Mouse (Mus musculus): Measurements from ENCODE around the gene Timp4. TPM values are rescaled to one million over a fixed set of nuclear protein-coding genes. Genes with fewer than 3 reads are reported as not detected.

The Timp4 gene
- polyA plus RNA-seq, 1 experiment from 2014 or later: 0.36 TPM

- H3K36me3 ChIP-seq (ENCODE audit: insufficient read depth, low read length): no peaks in the 10 kb centered on the region
- ATAC-seq (replicated peaks; ENCODE audit: low FRiP score, low read depth) (no peak), DNase-seq (ENCODE audit: low spot score) (peak; percentile 14)
- no peaks in the 10 kb centered on the region for H3K27me3 ChIP-seq (ENCODE audit: insufficient read depth, low read length)
- H3K4me1 ChIP-seq (replicated peaks; ENCODE audit: insufficient read depth, low read length): peaks cover 5% of the 10 kb centered on the region; the same call in 1 of the 2 replicates
- H3K9me3 ChIP-seq (replicated peaks; ENCODE audit: low read length): no peaks in the 10 kb centered on the region
- 54% methylated on average over 9 of the region's 9 CpGs for WGBS
- no peak overlapping the region for H3K4me2 ChIP-seq (ENCODE audit: low read length)
- H3K27ac ChIP-seq: no peak overlapping the region
- TF ChIP-seq CTCF (IDR thresholded peaks at IDR 0.05; ENCODE audit: low read depth): no peak
- no peak overlapping the region for H3K9ac ChIP-seq (ENCODE audit: low read depth, low read length)
- no peak overlapping the region for H3K4me3 ChIP-seq (replicated peaks; ENCODE audit: low read depth, low read length)
Measured at GRCm38 (mm10) chr6:115274705-115275104, 22.7 kb upstream of the Timp4 start.

GRCm38 (mm10) chr6:115273346-115273745 is 21.3 kb upstream of the Timp4 start:
- peak; percentile 44 for DNase-seq (ENCODE audit: low spot score)
- no peaks in the 10 kb centered on the region for H3K36me3 ChIP-seq (ENCODE audit: insufficient read depth, low read length)
- ATAC-seq (replicated peaks; ENCODE audit: low FRiP score, low read depth): no peak
- H3K4me3 ChIP-seq (replicated peaks; ENCODE audit: low read depth, low read length): no peak overlapping the region
- no peak for TF ChIP-seq CTCF (IDR thresholded peaks at IDR 0.05; ENCODE audit: low read depth)
- 49% methylated on average over 10 of the region's 10 CpGs for WGBS
- H3K9me3 ChIP-seq (replicated peaks; ENCODE audit: low read length): no peaks in the 10 kb centered on the region
- H3K27me3 ChIP-seq (ENCODE audit: insufficient read depth, low read length): no peaks in the 10 kb centered on the region
- no peak overlapping the region for H3K4me2 ChIP-seq (ENCODE audit: low read length)
- no peak overlapping the region for H3K27ac ChIP-seq
- no peak overlapping the region for H3K9ac ChIP-seq (ENCODE audit: low read depth, low read length)
- H3K4me1 ChIP-seq (replicated peaks; ENCODE audit: insufficient read depth, low read length): peaks cover 5% of the 10 kb centered on the region; the same call in 1 of the 2 replicates

DNA sequence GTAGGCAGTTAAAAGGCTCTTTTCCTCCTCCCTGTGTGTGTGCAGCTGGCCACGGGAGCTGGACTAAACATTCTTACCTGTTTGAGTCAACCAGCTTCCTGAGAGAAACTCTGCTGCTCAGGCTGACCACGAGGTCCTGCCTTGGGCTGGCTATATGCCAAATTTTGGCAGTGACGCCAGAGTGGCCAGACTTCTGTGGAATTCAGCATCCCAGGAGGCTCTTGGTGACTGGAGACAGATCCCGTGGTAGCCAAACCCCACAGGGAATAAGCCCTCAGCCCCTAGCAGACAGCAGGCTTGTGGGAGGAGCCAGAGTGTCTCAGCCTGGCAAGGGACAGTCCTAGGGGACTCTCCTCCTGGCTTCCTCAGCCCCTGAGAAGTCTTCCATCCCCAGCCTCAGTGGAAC is 19.9 kb upstream of the Timp4 start:
- no peaks in the 10 kb centered on the region for H3K27me3 ChIP-seq (ENCODE audit: insufficient read depth, low read length)
- H3K27ac ChIP-seq: no peak overlapping the region
- H3K4me3 ChIP-seq (replicated peaks; ENCODE audit: low read depth, low read length): no peak overlapping the region
- ATAC-seq (replicated peaks; ENCODE audit: low FRiP score, low read depth) (peak; percentile 59), DNase-seq (ENCODE audit: low spot score) (peak; percentile 62)
- TF ChIP-seq CTCF (IDR thresholded peaks at IDR 0.05; ENCODE audit: low read depth): no peak
- H3K9me3 ChIP-seq (replicated peaks; ENCODE audit: low read length): no peaks in the 10 kb centered on the region
- WGBS: 3% methylated on average over 4 of the region's 4 CpGs
- no peaks in the 10 kb centered on the region for H3K36me3 ChIP-seq (ENCODE audit: insufficient read depth, low read length)
- peaks cover 5% of the 10 kb centered on the region; the same call in 1 of the 2 replicates for H3K4me1 ChIP-seq (replicated peaks; ENCODE audit: insufficient read depth, low read length)
- no peak overlapping the region for H3K4me2 ChIP-seq (ENCODE audit: low read length)
- no peak overlapping the region for H3K9ac ChIP-seq (ENCODE audit: low read depth, low read length)

GRCm38 (mm10) chr6:115271326-115271725 is 19.3 kb upstream of the Timp4 start:
- H3K4me2 ChIP-seq (ENCODE audit: low read length): no peak overlapping the region
- no peaks in the 10 kb centered on the region for H3K36me3 ChIP-seq (ENCODE audit: insufficient read depth, low read length)
- no peak overlapping the region for H3K9ac ChIP-seq (ENCODE audit: low read depth, low read length)
- no peak for TF ChIP-seq CTCF (IDR thresholded peaks at IDR 0.05; ENCODE audit: low read depth)
- 71% methylated on average over 3 of the region's 3 CpGs for WGBS
- H3K27ac ChIP-seq: no peak overlapping the region
- DNase-seq (ENCODE audit: low spot score): no peak
- H3K4me3 ChIP-seq (replicated peaks; ENCODE audit: low read depth, low read length): no peak overlapping the region
- no peaks in the 10 kb centered on the region for H3K9me3 ChIP-seq (replicated peaks; ENCODE audit: low read length)
- no peak for ATAC-seq (replicated peaks; ENCODE audit: low FRiP score, low read depth)
- no peaks in the 10 kb centered on the region for H3K27me3 ChIP-seq (ENCODE audit: insufficient read depth, low read length)
- H3K4me1 ChIP-seq (replicated peaks; ENCODE audit: insufficient read depth, low read length): peaks cover 5% of the 10 kb centered on the region; the same call in 1 of the 2 replicates

DNA sequence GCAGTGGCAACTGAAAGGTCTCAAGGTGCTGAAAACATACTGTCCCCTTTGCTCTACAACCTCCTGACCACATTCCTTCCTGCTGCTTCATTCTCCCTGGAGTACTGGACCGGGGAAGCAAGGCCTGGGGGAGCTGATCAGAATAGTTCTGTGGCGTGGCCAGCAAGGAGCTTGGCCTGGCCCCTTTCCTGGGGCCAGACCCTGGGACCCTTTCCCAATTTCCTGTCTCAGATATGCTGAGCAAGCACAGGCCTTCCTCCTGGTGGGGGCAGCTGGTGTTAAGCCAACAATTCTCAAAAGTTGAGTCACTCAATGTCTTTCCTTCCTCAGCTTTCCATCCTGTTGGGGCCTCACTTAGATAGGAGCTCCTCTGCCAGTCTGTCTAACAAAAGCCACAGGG is 18.1 kb upstream of the Timp4 start:
- Histone ChIP-seq H3K4me3 (replicated peaks; ENCODE audit: low read depth, low read length) (no peak overlapping the region), H3K9ac (ENCODE audit: low read depth, low read length) (no peak overlapping the region), H3K4me1 (replicated peaks; ENCODE audit: insufficient read depth, low read length) (peaks cover 5% of the 10 kb centered on the region; the same call in 1 of the 2 replicates), H3K4me2 (ENCODE audit: low read length) (no peak overlapping the region), H3K27me3 (ENCODE audit: insufficient read depth, low read length) (no peaks in the 10 kb centered on the region), H3K27ac (no peak overlapping the region), H3K36me3 (ENCODE audit: insufficient read depth, low read length) (no peaks in the 10 kb centered on the region), H3K9me3 (replicated peaks; ENCODE audit: low read length) (no peaks in the 10 kb centered on the region)
- 44% methylated on average over 2 of the region's 2 CpGs for WGBS
- TF ChIP-seq CTCF (IDR thresholded peaks at IDR 0.05; ENCODE audit: low read depth): no peak
- DNase-seq (ENCODE audit: low spot score) (peak; percentile 5), ATAC-seq (replicated peaks; ENCODE audit: low FRiP score, low read depth) (no peak)

DNA sequence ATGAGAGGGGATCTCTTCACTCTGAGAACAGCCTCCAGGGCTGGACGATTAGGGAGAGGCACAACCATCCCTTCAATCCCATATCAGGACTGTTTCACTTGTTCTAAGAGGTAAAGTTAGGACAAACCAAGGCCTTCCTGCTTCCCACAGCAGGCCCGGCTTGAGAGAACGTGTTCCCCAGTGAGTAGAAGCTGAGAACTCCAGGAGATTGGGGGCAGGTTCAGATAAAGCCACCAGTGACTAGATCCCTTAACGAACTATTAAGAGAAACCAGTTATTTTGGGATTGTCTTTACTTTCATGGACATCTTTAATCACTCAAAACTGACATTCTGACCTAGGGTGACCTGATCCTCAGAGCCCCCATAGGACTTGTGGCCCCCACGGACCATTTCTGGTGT is 17.6 kb upstream of the Timp4 start:
- H3K36me3 ChIP-seq (ENCODE audit: insufficient read depth, low read length): no peaks in the 10 kb centered on the region
- H3K4me1 ChIP-seq (replicated peaks; ENCODE audit: insufficient read depth, low read length): peaks cover 5% of the 10 kb centered on the region; the same call in 1 of the 2 replicates
- no peak overlapping the region for H3K4me3 ChIP-seq (replicated peaks; ENCODE audit: low read depth, low read length)
- no peak for DNase-seq (ENCODE audit: low spot score)
- H3K27me3 ChIP-seq (ENCODE audit: insufficient read depth, low read length): no peaks in the 10 kb centered on the region
- no peak for TF ChIP-seq CTCF (IDR thresholded peaks at IDR 0.05; ENCODE audit: low read depth)
- H3K9ac ChIP-seq (ENCODE audit: low read depth, low read length): no peak overlapping the region
- H3K27ac ChIP-seq: no peak overlapping the region
- no peak for ATAC-seq (replicated peaks; ENCODE audit: low FRiP score, low read depth)
- no peak overlapping the region for H3K4me2 ChIP-seq (ENCODE audit: low read length)
- 69% methylated on average over 5 of the region's 5 CpGs for WGBS
- no peaks in the 10 kb centered on the region for H3K9me3 ChIP-seq (replicated peaks; ENCODE audit: low read length)
